Mouse (Mus musculus) lung, adult 2 months (tissue): ENCODE measurements around the gene Proca1.

Experiments
- CTCF ChIP-seq: fragments of 200-500 bp; IDR thresholded peaks from 2 replicates; pipeline ENCODE4 v1.5.1; 2011; ENCODE audit warnings: mild to moderate bottlenecking, low read length, control low read depth; ENCODE audit not compliant: insufficient read depth
- POLR2A ChIP-seq: fragments of 200-500 bp; IDR thresholded peaks from 2 replicates; pipeline ENCODE4 v1.6.1; 2011; ENCODE audit warnings: low read depth, mild to moderate bottlenecking, control low read depth, low read length, borderline replicate concordance; ENCODE audit errors: extremely low read depth

DNA sequence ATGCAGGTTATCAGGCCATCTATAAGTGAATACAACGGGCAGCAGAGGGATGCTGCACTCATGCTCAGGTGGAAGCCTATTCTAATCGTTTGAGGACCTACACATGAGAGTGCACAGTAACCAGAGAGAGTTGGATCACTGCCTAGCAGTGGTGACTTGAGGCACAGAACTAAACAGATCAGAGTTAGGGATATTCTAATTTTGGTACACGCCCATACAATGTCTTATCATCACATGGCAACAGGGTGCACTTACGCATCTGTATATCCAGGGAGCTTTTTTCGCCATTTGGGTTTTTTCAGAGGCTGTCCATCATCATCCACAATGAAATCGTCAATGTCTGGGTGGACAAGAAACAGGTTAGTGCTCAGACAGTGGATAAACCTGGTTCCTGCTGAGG lies 38.3 kb downstream of the Proca1 start:
- TF ChIP-seq POLR2A: no peak
- TF ChIP-seq CTCF: no peak
